Mouse (Mus musculus) small intestine, adult 2 months (tissue): ENCODE measurements around the gene Casp3.

Experiments
- CTCF ChIP-seq: fragments of 200-500 bp; IDR thresholded peaks from 2 replicates; pipeline ENCODE4 v1.5.1; 2012; ENCODE audit warnings: low read depth, mild to moderate bottlenecking, control low read depth, inconsistent platforms, low read length, moderate library complexity, mixed read lengths; ENCODE audit not compliant: insufficient replicate concordance, insufficient read length; ENCODE audit errors: extremely low read depth
- POLR2A ChIP-seq: fragments of 200-500 bp; IDR thresholded peaks from 2 replicates; pipeline ENCODE4 v1.6.1; 2012; ENCODE audit warnings: low read depth, mild to moderate bottlenecking, control low read depth, inconsistent platforms, low read length, moderate library complexity

DNA sequence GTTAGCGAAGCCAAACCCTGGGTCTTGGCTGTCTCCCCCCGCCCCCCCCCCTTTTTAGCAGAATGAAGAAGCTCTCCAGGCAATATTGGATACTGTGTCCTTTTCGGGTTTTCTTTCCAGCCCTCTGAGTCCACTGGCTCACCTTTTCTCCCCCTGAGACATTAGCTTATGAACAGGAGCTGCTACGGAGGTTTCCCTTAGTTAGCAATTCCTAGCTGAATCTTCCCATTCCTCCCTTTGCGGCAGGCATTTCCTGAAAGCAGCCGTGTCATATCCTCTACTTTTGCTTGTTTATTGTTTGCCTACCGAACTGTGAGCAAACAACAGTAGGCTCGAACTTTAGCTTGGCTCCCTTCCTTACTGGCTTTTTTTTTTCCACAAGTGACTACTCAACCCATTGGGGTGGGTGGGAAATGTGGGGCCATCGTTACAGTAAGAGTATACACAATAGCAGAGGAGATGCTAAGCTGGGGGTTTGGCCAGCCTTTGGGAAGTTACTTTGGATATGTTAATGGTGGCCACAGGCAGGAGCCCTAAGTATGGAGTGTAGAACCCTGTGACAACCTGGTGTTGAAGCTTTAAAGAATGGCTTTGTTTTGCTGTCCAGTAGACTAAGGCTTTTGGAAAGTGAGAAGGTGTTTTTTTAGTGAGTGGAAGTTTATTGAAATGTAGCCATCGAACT lies 1.7 kb downstream of the Casp3 start:
- no peak for TF ChIP-seq CTCF
- no peak for TF ChIP-seq POLR2A
